Mouse (Mus musculus) kidney, postnatal 4 days (tissue): ENCODE data around the gene Coro1c.

ENCODE experiments used
- DNase-seq, 2 experiments: peaks; one replicate each; pipeline ENCODE4 v3.0.0; 2021; ENCODE audit warnings: mixed read lengths in 2 of 2

The Coro1c gene

GRCm38 (mm10) chr5:113924608-113925007 lies 16.1 kb upstream of the Coro1c start:
- no peak for DNase-seq

- no peak for DNase-seq
Observed at GRCm38 (mm10) chr5:113921310-113922166, 13.0 kb upstream of the Coro1c start.

- DNase-seq: no peak
Observed at GRCm38 (mm10) chr5:113919060-113919459, 10.5 kb upstream of the Coro1c start.

- DNase-seq: peak in 1 of 2 experiments; percentile 57
Observed at GRCm38 (mm10) chr5:113918654-113919053, 10.1 kb upstream of the Coro1c start.

- peak in 1 of 2 experiments; percentile 51 for DNase-seq
Observed at GRCm38 (mm10) chr5:113910705-113911104, 2.1 kb upstream of the Coro1c start.

GRCm38 (mm10) chr5:113910065-113910701 lies 1.6 kb upstream of the Coro1c start:
- no peak for DNase-seq

- DNase-seq: peak; percentile 69 to 82
Observed at GRCm38 (mm10) chr5:113907786-113908567, 581 bp downstream of the Coro1c start.

- DNase-seq: peak; percentile 70 to 78
Observed at GRCm38 (mm10) chr5:113906958-113907735, 1.4 kb downstream of the Coro1c start.

GRCm38 (mm10) chr5:113904987-113905386 lies 3.6 kb downstream of the Coro1c start:
- DNase-seq: no peak

- no peak for DNase-seq
Observed at GRCm38 (mm10) chr5:113902983-113903382, 5.6 kb downstream of the Coro1c start.

GRCm38 (mm10) chr5:113902017-113902416 lies 6.5 kb downstream of the Coro1c start:
- no peak for DNase-seq

GRCm38 (mm10) chr5:113901074-113901571 lies 7.4 kb downstream of the Coro1c start:
- DNase-seq: no peak

GRCm38 (mm10) chr5:113899543-113899942 lies 9.0 kb downstream of the Coro1c start:
- no peak for DNase-seq

- no peak for DNase-seq
Observed at GRCm38 (mm10) chr5:113892005-113892404, 16.6 kb downstream of the Coro1c start.

GRCm38 (mm10) chr5:113890874-113891273 lies 17.7 kb downstream of the Coro1c start:
- DNase-seq: peak; percentile 72 to 80

- DNase-seq: no peak
Observed at GRCm38 (mm10) chr5:113889912-113890311, 18.6 kb downstream of the Coro1c start.

- peak; percentile 58 to 75 for DNase-seq
Observed at GRCm38 (mm10) chr5:113889181-113889906, 19.2 kb downstream of the Coro1c start.

- no peak for DNase-seq
Observed at GRCm38 (mm10) chr5:113888186-113888795, 20.3 kb downstream of the Coro1c start.

GRCm38 (mm10) chr5:113887132-113887531 lies 21.4 kb downstream of the Coro1c start:
- peak; percentile 76 to 82 for DNase-seq

- DNase-seq: no peak
Observed at GRCm38 (mm10) chr5:113885623-113886022, 22.9 kb downstream of the Coro1c start.

GRCm38 (mm10) chr5:113884750-113885149 lies 23.8 kb downstream of the Coro1c start:
- DNase-seq: no peak
